Mouse (Mus musculus): ENCODE data around the gene Cd3eap.
A peak's percentile ranks its signal among the peaks of the same experiment; 100 is the strongest.

Gene Cd3eap

GRCm38 (mm10) chr7:19359299-19359891 lies at the start of gene Cd3eap, which contains the start of gene Ppp1r13l:
TSS of gene Cd3eap (minus strand) at chr7:19359483.
TSS of gene Ppp1r13l (plus strand) at chr7:19359749.
- no peak for DNase-seq (ENCODE audit: low spot score)

- peak; percentile 67 for DNase-seq (ENCODE audit: low spot score)
These were observed 46.1 kb upstream of the Cd3eap start for GRCm38 (mm10) chr7:19405417-19405816.

- DNase-seq (ENCODE audit: low spot score) = no peak
These were observed 45.2 kb upstream of the Cd3eap start, which contains the start of gene Ckm for GRCm38 (mm10) chr7:19404476-19404875. TSS of gene Ckm (plus strand) at chr7:19404776.

GRCm38 (mm10) chr7:19403731-19404296 lies 44.5 kb upstream of the Cd3eap start, which contains the start of gene Klc3:
TSS of gene Klc3 (minus strand) at chr7:19404104.
- no peak for DNase-seq (ENCODE audit: low spot score)

- DNase-seq (ENCODE audit: low spot score) = no peak
These were observed 43.3 kb upstream of the Cd3eap start for GRCm38 (mm10) chr7:19402535-19403112.

GRCm38 (mm10) chr7:19400946-19401345 lies 41.7 kb upstream of the Cd3eap start:
- DNase-seq (ENCODE audit: low spot score) = no peak

GRCm38 (mm10) chr7:19399496-19400280 lies 40.4 kb upstream of the Cd3eap start:
- no peak for DNase-seq (ENCODE audit: low spot score)

- no peak for DNase-seq (ENCODE audit: low spot score)
These were observed 35.2 kb upstream of the Cd3eap start for GRCm38 (mm10) chr7:19394484-19394883.

GRCm38 (mm10) chr7:19388699-19389413 lies 29.6 kb upstream of the Cd3eap start:
- no peak for DNase-seq (ENCODE audit: low spot score)

- no peak for DNase-seq (ENCODE audit: low spot score)
These were observed 24.4 kb upstream of the Cd3eap start for GRCm38 (mm10) chr7:19383708-19384107.

- no peak for DNase-seq (ENCODE audit: low spot score)
These were observed 22.9 kb upstream of the Cd3eap start for GRCm38 (mm10) chr7:19382166-19382541.

GRCm38 (mm10) chr7:19381377-19382165 lies 22.3 kb upstream of the Cd3eap start, which contains the start of gene Ercc2:
TSS of gene Ercc2 (plus strand) at chr7:19382010.
- peak; percentile 97 for DNase-seq (ENCODE audit: low spot score)

GRCm38 (mm10) chr7:19378049-19378448 lies 18.8 kb upstream of the Cd3eap start:
- DNase-seq (ENCODE audit: low spot score) = no peak

GRCm38 (mm10) chr7:19376019-19376418 lies 16.7 kb upstream of the Cd3eap start:
- no peak for DNase-seq (ENCODE audit: low spot score)

- DNase-seq (ENCODE audit: low spot score) = no peak
These were observed 16.1 kb upstream of the Cd3eap start for GRCm38 (mm10) chr7:19375368-19375767.

GRCm38 (mm10) chr7:19373367-19373766 lies 14.1 kb upstream of the Cd3eap start:
- no peak for DNase-seq (ENCODE audit: low spot score)

- no peak for DNase-seq (ENCODE audit: low spot score)
These were observed 10.6 kb upstream of the Cd3eap start for GRCm38 (mm10) chr7:19369823-19370425.

- no peak for DNase-seq (ENCODE audit: low spot score)
These were observed 9.1 kb upstream of the Cd3eap start for GRCm38 (mm10) chr7:19368380-19368779.

- DNase-seq (ENCODE audit: low spot score) = no peak
These were observed 6.1 kb upstream of the Cd3eap start for GRCm38 (mm10) chr7:19365376-19365775.

- DNase-seq (ENCODE audit: low spot score) = no peak
These were observed 4.6 kb upstream of the Cd3eap start for GRCm38 (mm10) chr7:19363881-19364280.

- no peak for DNase-seq (ENCODE audit: low spot score)
These were observed 3.0 kb upstream of the Cd3eap start for GRCm38 (mm10) chr7:19362276-19362675.
